Mouse (Mus musculus) kidney, adult 2 months (tissue): ENCODE data around the gene Cpt1b. TPM values are rescaled to one million over a fixed set of nuclear protein-coding genes. Genes with fewer than 3 reads are reported as not detected.
A peak's percentile ranks its signal among the peaks of the same experiment; 100 is the strongest.

ENCODE experiments used
- DNase-seq: peaks from one replicate; pipeline ENCODE4 v3.0.0; 2021
- H3K27ac ChIP-seq: fragments of 200-500 bp; 2 replicates; pipeline ENCODE4 v1.5.1; 2012; ENCODE audit warnings: low read depth, low read length, control low read depth, inconsistent platforms; ENCODE audit not compliant: insufficient read depth
- H3K27me3 ChIP-seq: fragments of 200-500 bp; replicated peaks from 2 replicates; pipeline ENCODE4 v1.6.1; 2012; ENCODE audit warnings: mild to moderate bottlenecking, moderate library complexity, low read length, inconsistent platforms; ENCODE audit not compliant: control insufficient read depth, insufficient read depth
- H3K36me3 ChIP-seq: fragments of 200-500 bp; 2 replicates; pipeline ENCODE4 v1.6.1; 2012; ENCODE audit warnings: mild to moderate bottlenecking, moderate library complexity, low read length, inconsistent platforms; ENCODE audit not compliant: control insufficient read depth, insufficient read depth
- H3K4me1 ChIP-seq: fragments of 200-500 bp; 2 replicates; pipeline ENCODE4 v1.6.1; 2011; ENCODE audit warnings: low read length; ENCODE audit not compliant: control insufficient read depth, insufficient read depth
- H3K4me3 ChIP-seq: fragments of 200-500 bp; 2 replicates; pipeline ENCODE4 v1.5.1; 2011; ENCODE audit warnings: mild to moderate bottlenecking, low read depth, low read length, control low read depth; ENCODE audit not compliant: insufficient read depth
- CTCF ChIP-seq: fragments of 200-500 bp; conservative IDR thresholded peaks from 2 replicates; pipeline ENCODE4 v1.5.1; 2011; ENCODE audit warnings: low read depth, mild to moderate bottlenecking, control low read depth, low read length, moderate library complexity, mixed read lengths; ENCODE audit not compliant: insufficient read depth, insufficient read length
- POLR2A ChIP-seq: fragments of 200-500 bp; IDR thresholded peaks from one replicate; pipeline ENCODE4 v1.6.1; 2011; ENCODE audit warnings: low read depth, low read length, control low read depth
- WGBS: fragments of 180-500 bp; shearing (Covaris S2); methylation state at CpG from one replicate; pipeline ENCODE4 v1.1.7; 2018; 5-methylcytosine and 5-hydroxymethylcytosine counted together
- polyA plus RNA-seq: library from polyadenylated mRNA; depleted of rRNA; stranded (reverse); fragments of >200 nt; gene quantifications from 2 replicates; pipeline ENCODE4 v1.2.3, GENCODE M21; 2012

Cpt1b gene
- polyA plus RNA-seq, 1 experiment = 64.1 TPM

GRCm38 (mm10) chr15:89463334-89464235, 37.9 kb upstream of the Cpt1b start:
- H3K36me3 ChIP-seq = no peaks in the 10 kb centered on the region
- WGBS = 49% methylated on average over 5 of the region's 5 CpGs
- no peak overlapping the region for H3K27ac ChIP-seq
- H3K27me3 ChIP-seq = no peaks in the 10 kb centered on the region
- DNase-seq = peak; percentile 28
- TF ChIP-seq CTCF (peak; percentile 42), POLR2A (no peak)
- no peaks in the 10 kb centered on the region for H3K4me1 ChIP-seq
- no peak overlapping the region for H3K4me3 ChIP-seq

- H3K27ac ChIP-seq = no peak overlapping the region
- WGBS = 74% methylated on average over 7 of the region's 7 CpGs
- no peaks in the 10 kb centered on the region for H3K4me1 ChIP-seq
- no peaks in the 10 kb centered on the region for H3K27me3 ChIP-seq
- no peak for TF ChIP-seq POLR2A
- no peak for TF ChIP-seq CTCF
- no peaks in the 10 kb centered on the region for H3K36me3 ChIP-seq
- no peak for DNase-seq
- no peak overlapping the region for H3K4me3 ChIP-seq
These were observed 36.5 kb upstream of the Cpt1b start for GRCm38 (mm10) chr15:89462176-89462575.

GRCm38 (mm10) chr15:89461321-89461720, 35.7 kb upstream of the Cpt1b start:
- no peaks in the 10 kb centered on the region for H3K4me1 ChIP-seq
- TF ChIP-seq POLR2A = no peak
- TF ChIP-seq CTCF = no peak
- no peak for DNase-seq
- no peak overlapping the region for H3K4me3 ChIP-seq
- no peaks in the 10 kb centered on the region for H3K27me3 ChIP-seq
- no peak overlapping the region for H3K27ac ChIP-seq
- WGBS = 78% methylated on average over 15 of the region's 15 CpGs
- H3K36me3 ChIP-seq = no peaks in the 10 kb centered on the region

- 53% methylated on average over 10 of the region's 10 CpGs for WGBS
- no peaks in the 10 kb centered on the region for H3K27me3 ChIP-seq
- TF ChIP-seq CTCF = no peak
- no peak for TF ChIP-seq POLR2A
These were observed 34.6 kb upstream of the Cpt1b start for GRCm38 (mm10) chr15:89460298-89460697.

GRCm38 (mm10) chr15:89459821-89460220, 34.2 kb upstream of the Cpt1b start:
- Histone ChIP-seq H3K4me1 (no peaks in the 10 kb centered on the region), H3K27me3 (no peaks in the 10 kb centered on the region), H3K4me3 (no peak overlapping the region), H3K27ac (no peak overlapping the region), H3K36me3 (no peaks in the 10 kb centered on the region)
- no peak for DNase-seq
- no peak for TF ChIP-seq POLR2A
- no peak for TF ChIP-seq CTCF
- WGBS = 80% methylated on average over 7 of the region's 7 CpGs

More at GRCm38 (mm10) chr15:89460298-89460697, 34.6 kb upstream of the Cpt1b start:
- Histone ChIP-seq H3K4me1 (no peaks in the 10 kb centered on the region), H3K36me3 (no peaks in the 10 kb centered on the region), H3K4me3 (no peak overlapping the region), H3K27ac (no peak overlapping the region)
- DNase-seq = no peak

GRCm38 (mm10) chr15:89458942-89459341, 33.3 kb upstream of the Cpt1b start:
- Histone ChIP-seq H3K4me1 (no peaks in the 10 kb centered on the region), H3K27ac (no peak overlapping the region), H3K27me3 (0 out of 2 replicates have a peak, but pooled peaks cover 1% of the 10 kb centered on the region), H3K4me3 (no peak overlapping the region), H3K36me3 (no peaks in the 10 kb centered on the region)
- WGBS = 76% methylated on average over 15 of the region's 15 CpGs
- no peak for DNase-seq
- no peak for TF ChIP-seq CTCF
- no peak for TF ChIP-seq POLR2A

GRCm38 (mm10) chr15:89455642-89456041, 30.0 kb upstream of the Cpt1b start:
- WGBS = 72% methylated on average over 6 of the region's 6 CpGs
- Histone ChIP-seq H3K4me3 (no peak overlapping the region), H3K27me3 (0 out of 2 replicates have a peak, but pooled peaks cover 1% of the 10 kb centered on the region)

More at GRCm38 (mm10) chr15:89455642-89456041, 30.0 kb upstream of the Cpt1b start:
- no peak for TF ChIP-seq POLR2A
- no peak for TF ChIP-seq CTCF
- Histone ChIP-seq H3K27ac (no peak overlapping the region), H3K36me3 (no peaks in the 10 kb centered on the region), H3K4me1 (no peaks in the 10 kb centered on the region)
- no peak for DNase-seq
